ENCODE assay signal across 20 mouse cellular contexts in genomic region chr17:43816480-43816879, GRCm38 (mm10). TPM values are rescaled to one million over a fixed set of nuclear protein-coding genes. Genes with fewer than 3 reads are reported as not detected.
DNase-seq lines count a peak whose midpoint lies in the region; ATAC-seq and TF ChIP-seq lines count a peak whose summit lies in the region.
"Had no signal": no experiment of that assay in that cellular context is flagged by ENCODE, and none has a peak within 500 bp of the region (broad histone marks: within the 10 kb centered on the region; RNA-seq: fewer than 3 reads in every experiment).

No protein-coding gene starts in this region.

- H3K36me3 ChIP-seq in heart, embryonic 11.5 days (ENCODE audit: control insufficient read depth, insufficient read depth, low read length): no peaks in the 10 kb centered on the region
- no peaks in the 10 kb centered on the region for H3K36me3 ChIP-seq in liver, embryonic 12.5 days
- H3K36me3 ChIP-seq in ES-Bruce4 (ENCODE audit: control insufficient read depth, insufficient read depth, low read length, poor library complexity, severe bottlenecking): no peaks in the 10 kb centered on the region
- H3K36me3 ChIP-seq in kidney, embryonic 16.5 days (ENCODE audit: insufficient read depth, low read length): no peaks in the 10 kb centered on the region
- H3K36me3 ChIP-seq: forebrain, embryonic 10.5 days; G1E; hindbrain, embryonic 10.5 days; limb, embryonic 13.5 days had no signal

- intact Hi-C loops in heart, postnatal 25 days (cut with DNase I): no loop called here

- H3K27me3 ChIP-seq in heart, embryonic 11.5 days (ENCODE audit: control insufficient read depth, insufficient read depth, low read length): no peaks in the 10 kb centered on the region
- H3K27me3 ChIP-seq in liver, embryonic 12.5 days (replicated peaks): no peaks in the 10 kb centered on the region
- H3K27me3 ChIP-seq in ES-Bruce4 (ENCODE audit: control insufficient read depth, insufficient read depth, low read length, poor library complexity, severe bottlenecking): no peaks in the 10 kb centered on the region
- no peaks in the 10 kb centered on the region for H3K27me3 ChIP-seq in kidney, embryonic 16.5 days (ENCODE audit: insufficient read depth, low read length)
- H3K27me3 ChIP-seq: limb, embryonic 13.5 days had no signal

- ATAC-seq in heart, embryonic 11.5 days (replicated peaks; ENCODE audit: insufficient number of reproducible peaks, low FRiP score, low TSS enrichment): 0 out of 2 replicates have a peak, but pooled peaks have one; percentile 35
- ATAC-seq in liver, embryonic 12.5 days: 0 out of 2 replicates have a peak, but pooled peaks have one; percentile 18
- ATAC-seq in kidney, embryonic 16.5 days (ENCODE audit: low FRiP score, low TSS enrichment): no peak
- ATAC-seq: inflammation-experienced regulatory T-cells, adult 6 months; lung, postnatal 0 days had no signal

- no peak for TF ChIP-seq EP300 in ES-Bruce4 (IDR thresholded peaks at IDR 0.05; ENCODE audit: insufficient read depth, low read depth, low read length)

- no peak overlapping the region for H3K4me2 ChIP-seq in heart, embryonic 11.5 days
- no peak overlapping the region for H3K4me2 ChIP-seq in liver, embryonic 12.5 days
- H3K4me2 ChIP-seq in kidney, embryonic 16.5 days (replicated peaks; ENCODE audit: low read depth, low read length): no peak overlapping the region
- H3K4me2 ChIP-seq: limb, embryonic 13.5 days had no signal

- 0 out of 2 replicates have a peak, but pooled peaks cover 2% of the 10 kb centered on the region for H3K4me1 ChIP-seq in heart, embryonic 11.5 days (ENCODE audit: control insufficient read depth, insufficient read depth, low read length)
- no peaks in the 10 kb centered on the region for H3K4me1 ChIP-seq in liver, embryonic 12.5 days
- H3K4me1 ChIP-seq in ES-Bruce4 (ENCODE audit: control insufficient read depth, insufficient read depth, low read length): no peaks in the 10 kb centered on the region
- no peaks in the 10 kb centered on the region for H3K4me1 ChIP-seq in kidney, embryonic 16.5 days (ENCODE audit: insufficient read depth, low read length)
- H3K4me1 ChIP-seq: forebrain, embryonic 10.5 days; hindbrain, embryonic 10.5 days; limb, embryonic 13.5 days had no signal

- no peaks in the 10 kb centered on the region for H3K9me3 ChIP-seq in heart, embryonic 11.5 days (replicated peaks; ENCODE audit: control insufficient read depth, low read length)
- no peaks in the 10 kb centered on the region for H3K9me3 ChIP-seq in liver, embryonic 12.5 days (replicated peaks)
- no peaks in the 10 kb centered on the region for H3K9me3 ChIP-seq in ES-Bruce4 (replicated peaks; ENCODE audit: control insufficient read depth, insufficient read depth, low read length, poor library complexity, severe bottlenecking)
- H3K9me3 ChIP-seq in kidney, embryonic 16.5 days (ENCODE audit: low read length): no peaks in the 10 kb centered on the region
- H3K9me3 ChIP-seq: forebrain, embryonic 10.5 days; hindbrain, embryonic 10.5 days; limb, embryonic 13.5 days had no signal

- 75% methylated on average over 1 of the region's 1 CpGs for WGBS in heart, embryonic 11.5 days (ENCODE audit: insufficient replicate concordance)
- WGBS in liver, embryonic 12.5 days (ENCODE audit: insufficient replicate concordance): 67% methylated on average over 1 of the region's 1 CpGs
- WGBS in kidney, embryonic 16.5 days: 85% methylated on average over 1 of the region's 1 CpGs

- no peak overlapping the region for H3K27ac ChIP-seq in heart, embryonic 11.5 days (ENCODE audit: low read depth, low read length)
- no peak overlapping the region for H3K27ac ChIP-seq in liver, embryonic 12.5 days
- H3K27ac ChIP-seq in ES-Bruce4 (ENCODE audit: insufficient read depth, low read length): peak overlapping the region; percentile 95
- H3K27ac ChIP-seq in kidney, embryonic 16.5 days (ENCODE audit: low read length): no peak overlapping the region
- H3K27ac ChIP-seq: forebrain, embryonic 10.5 days; hindbrain, embryonic 10.5 days; kidney, postnatal 0 days; limb, embryonic 13.5 days had no signal

- no peak for TF ChIP-seq POLR2A in ES-Bruce4 (IDR thresholded peaks at IDR 0.05; ENCODE audit: insufficient read depth, low read length)

- no peak overlapping the region for H3K4me3 ChIP-seq in heart, embryonic 11.5 days (ENCODE audit: low read depth, low read length)
- no peak overlapping the region for H3K4me3 ChIP-seq in liver, embryonic 12.5 days
- no peak overlapping the region for H3K4me3 ChIP-seq in ES-Bruce4 (ENCODE audit: low read depth, low read length)
- H3K4me3 ChIP-seq in kidney, embryonic 16.5 days (ENCODE audit: low read length): no peak overlapping the region
- H3K4me3 ChIP-seq: forebrain, embryonic 10.5 days; hindbrain, embryonic 10.5 days; limb, embryonic 13.5 days had no signal

- TF ChIP-seq CTCF in ES-Bruce4 (IDR thresholded peaks at IDR 0.05; ENCODE audit: low read depth, low read length): no peak

- DNase-seq in heart, postnatal 25 days (ENCODE audit: low spot score): no peak
- no peak for DNase-seq in liver
- peak; percentile 94 for DNase-seq in R1 (ENCODE audit: low read depth, low spot score)
- DNase-seq: adrenal gland, postnatal 25 days; cerebellum, adult 11 months; cerebellum, postnatal 10 days; gastrocnemius, postnatal 14 days; right cerebral cortex, adult 18-20 months; thymus, postnatal 36 days had no signal

- no peak overlapping the region for H3K9ac ChIP-seq in heart, embryonic 11.5 days (ENCODE audit: low read depth, low read length)
- H3K9ac ChIP-seq in liver, embryonic 12.5 days: no peak overlapping the region
- no peak overlapping the region for H3K9ac ChIP-seq in ES-Bruce4 (ENCODE audit: low read depth, poor library complexity, severe bottlenecking)
- no peak overlapping the region for H3K9ac ChIP-seq in kidney, embryonic 16.5 days (replicated peaks; ENCODE audit: low read length)
- H3K9ac ChIP-seq: limb, embryonic 13.5 days had no signal

RNA-seq across cellular contexts. Expression of gene Rcan2, which starts 15.3 kb away (rescaled TPM):
- 28.7 and 32.4 TPM in 2 replicates for polyA plus RNA-seq in heart, embryonic 11.5 days (2014; fragmentation: Nextera tagmentation; extraction: Ambion mirVana)
- 100 to 1,000 TPM; 355 to 379 TPM for total RNA-seq in heart, postnatal 25 days (2021)
- polyA plus RNA-seq in liver, embryonic 12.5 days (2016; fragmentation: Nextera tagmentation; extraction: Ambion mirVana): 1.7 and 1.9 TPM in 2 replicates
- 2.6 and 3.1 TPM in 2 replicates for polyA plus RNA-seq in ES-Bruce4 (2011; ENCODE audit: insufficient read depth, insufficient read length, low read depth, missing spikeins)
- polyA plus RNA-seq in kidney, embryonic 16.5 days (2015; fragmentation: Nextera tagmentation; extraction: Ambion mirVana): 7.2 and 8.0 TPM in 2 replicates
- polyA plus RNA-seq: G1E; inflammation-experienced regulatory T-cells, adult 6 months had no signal
